Comparison of ENCODE assay signal across 11 mouse cellular contexts in the genomic region with DNA sequence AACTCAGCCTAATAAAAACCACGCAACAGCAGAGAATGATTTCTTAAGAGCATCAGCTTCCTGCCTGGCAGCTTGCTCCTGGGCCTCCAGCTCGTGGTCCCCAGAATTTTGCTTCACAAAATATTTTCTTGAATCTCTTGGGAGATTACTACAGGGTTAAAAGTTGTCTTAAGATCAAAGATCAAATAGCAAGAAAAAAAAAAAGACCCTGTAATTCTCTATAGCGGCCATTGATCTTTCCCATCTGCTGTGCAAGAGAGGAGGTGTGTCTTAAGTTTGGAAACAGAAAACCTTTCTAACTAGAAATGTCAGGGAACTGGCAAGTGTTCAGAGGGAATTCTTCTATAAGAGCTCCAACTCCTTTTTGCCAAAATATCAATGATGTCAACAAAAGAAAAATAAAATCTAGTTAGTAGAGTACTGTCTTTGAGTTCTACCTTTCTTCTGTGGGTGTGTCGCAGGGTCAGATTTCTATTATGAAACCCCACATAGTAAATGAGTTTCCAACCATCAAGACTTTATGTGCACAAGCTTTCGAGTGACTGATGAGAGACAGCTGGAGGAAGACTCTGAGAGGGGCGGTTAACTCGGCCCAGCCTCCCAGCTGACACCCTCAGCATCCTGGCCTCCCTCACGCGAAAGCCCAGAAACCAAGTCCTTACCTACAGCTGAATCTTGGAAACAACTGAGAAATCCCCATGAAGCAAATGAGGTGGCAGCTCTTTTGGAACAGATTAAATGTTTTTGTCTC. TPM values are rescaled to one million over a fixed set of nuclear protein-coding genes. Genes with fewer than 3 reads are reported as not detected.
DNase-seq lines count a peak whose midpoint lies in the region; ATAC-seq and TF ChIP-seq lines count a peak whose summit lies in the region.
"Had no signal": no experiment of that assay in that cellular context is flagged by ENCODE, and none has a peak within 500 bp of the region (broad histone marks: within the 10 kb centered on the region; RNA-seq: fewer than 3 reads in every experiment).

No protein-coding gene starts in this region.

- no peak overlapping the region for H3K4me2 ChIP-seq in hindbrain, embryonic 12.5 days (replicated peaks)
- no peak overlapping the region for H3K4me2 ChIP-seq in hindbrain, embryonic 11.5 days (replicated peaks; ENCODE audit: low read depth, low read length)
- H3K4me2 ChIP-seq in intestine, postnatal 0 days (replicated peaks; ENCODE audit: low read depth): 0 out of 2 replicates have a peak overlapping the region, but pooled peaks have one; percentile 3

- no peaks in the 10 kb centered on the region for H3K9me3 ChIP-seq in hindbrain, embryonic 12.5 days (replicated peaks)
- H3K9me3 ChIP-seq in hindbrain, embryonic 11.5 days (ENCODE audit: control insufficient read depth, low read length): no peaks in the 10 kb centered on the region
- no peaks in the 10 kb centered on the region for H3K9me3 ChIP-seq in embryonic facial prominence, embryonic 10.5 days
- no peaks in the 10 kb centered on the region for H3K9me3 ChIP-seq in intestine, postnatal 0 days (ENCODE audit: control insufficient read depth)

- H3K36me3 ChIP-seq in hindbrain, embryonic 12.5 days: no peaks in the 10 kb centered on the region
- H3K36me3 ChIP-seq in hindbrain, embryonic 11.5 days (ENCODE audit: control insufficient read depth, insufficient read depth, low read length): no peaks in the 10 kb centered on the region
- no peaks in the 10 kb centered on the region for H3K36me3 ChIP-seq in embryonic facial prominence, embryonic 10.5 days (replicated peaks)
- H3K36me3 ChIP-seq in intestine, postnatal 0 days (ENCODE audit: control insufficient read depth, insufficient read depth): no peaks in the 10 kb centered on the region

- peaks cover 9% of the 10 kb centered on the region for H3K4me1 ChIP-seq in hindbrain, embryonic 12.5 days
- no peaks in the 10 kb centered on the region for H3K4me1 ChIP-seq in hindbrain, embryonic 11.5 days (replicated peaks; ENCODE audit: control insufficient read depth, insufficient read depth, low read length)
- peaks cover 63% of the 10 kb centered on the region for H3K4me1 ChIP-seq in embryonic facial prominence, embryonic 10.5 days
- no peaks in the 10 kb centered on the region for H3K4me1 ChIP-seq in intestine, postnatal 0 days (replicated peaks; ENCODE audit: control insufficient read depth, insufficient read depth, low read length)

- H3K27ac ChIP-seq in hindbrain, embryonic 12.5 days: peak overlapping the region; percentile 48
- H3K27ac ChIP-seq in hindbrain, embryonic 11.5 days (ENCODE audit: low read depth, low read length): no peak overlapping the region
- H3K27ac ChIP-seq in embryonic facial prominence, embryonic 10.5 days (replicated peaks): peak overlapping the region; percentile 76
- H3K27ac ChIP-seq in intestine, postnatal 0 days (ENCODE audit: low read depth, low read length): no peak overlapping the region; the same call in 1 of the 2 replicates
- H3K27ac ChIP-seq: liver, embryonic 14.5 days had no signal

- H3K9ac ChIP-seq in hindbrain, embryonic 12.5 days: no peak overlapping the region
- no peak overlapping the region for H3K9ac ChIP-seq in hindbrain, embryonic 11.5 days (ENCODE audit: low read depth, low read length)
- no peak overlapping the region for H3K9ac ChIP-seq in intestine, postnatal 0 days (ENCODE audit: low read depth, low read length)
- H3K9ac ChIP-seq: liver, embryonic 14.5 days had no signal

- no peak overlapping the region for H3K4me3 ChIP-seq in hindbrain, embryonic 12.5 days
- H3K4me3 ChIP-seq in hindbrain, embryonic 11.5 days (ENCODE audit: low read depth, low read length): no peak overlapping the region
- H3K4me3 ChIP-seq in embryonic facial prominence, embryonic 10.5 days: no peak overlapping the region
- H3K4me3 ChIP-seq in intestine, postnatal 0 days (ENCODE audit: low read depth, low read length): no peak overlapping the region

- ATAC-seq in hindbrain, embryonic 12.5 days (ENCODE audit: low FRiP score): no peak
- no peak for ATAC-seq in hindbrain, embryonic 11.5 days (ENCODE audit: low FRiP score)
- no peak for ATAC-seq in intestine, postnatal 0 days
- no peak for ATAC-seq in inflammation-experienced regulatory T-cells, adult 6 months
- ATAC-seq: activated CD4-positive, CD25-positive, alpha-beta regulatory T cell, adult 4 months had no signal

- H3K27me3 ChIP-seq in hindbrain, embryonic 12.5 days: no peaks in the 10 kb centered on the region
- H3K27me3 ChIP-seq in hindbrain, embryonic 11.5 days (ENCODE audit: control insufficient read depth, insufficient read depth, low read length): no peaks in the 10 kb centered on the region
- no peaks in the 10 kb centered on the region for H3K27me3 ChIP-seq in embryonic facial prominence, embryonic 10.5 days (replicated peaks; ENCODE audit: low read depth, poor library complexity, severe bottlenecking)
- H3K27me3 ChIP-seq in intestine, postnatal 0 days (replicated peaks; ENCODE audit: control insufficient read depth, insufficient read depth, low read length): no peaks in the 10 kb centered on the region
- H3K27me3 ChIP-seq: CH12.LX had no signal

- DNase-seq in hindbrain, embryonic 11.5 days (ENCODE audit: low spot score): no peak
- DNase-seq in embryonic facial prominence, embryonic 10.5 days (ENCODE audit: low spot score): peak; percentile 62
- peak; percentile 32 for DNase-seq in lung, postnatal 14 days
- no peak for DNase-seq in right cerebral cortex, postnatal 10 days (ENCODE audit: low spot score in 2 of 2)
- DNase-seq in frontal cortex, postnatal 14 days (ENCODE audit: low spot score in 2 of 2): no peak

- TF ChIP-seq CTCF in intestine, postnatal 0 days (IDR thresholded peaks at IDR 0.05; ENCODE audit: low read depth): no peak

- WGBS in hindbrain, embryonic 12.5 days: 50% methylated on average over 9 of the region's 9 CpGs
- WGBS in hindbrain, embryonic 11.5 days: 47% methylated on average over 9 of the region's 9 CpGs
- WGBS in embryonic facial prominence, embryonic 10.5 days: 34% methylated on average over 9 of the region's 9 CpGs
- WGBS in intestine, postnatal 0 days: 53% methylated on average over 9 of the region's 9 CpGs

RNA-seq across cellular contexts. Expression of gene Smyd3, which starts 59.4 kb away (rescaled TPM):
- 19.4 and 20.8 TPM in 2 replicates for polyA plus RNA-seq in hindbrain, embryonic 12.5 days (2016; fragmentation: Nextera tagmentation; extraction: Ambion mirVana)
- 14.8 and 16.9 TPM in 2 replicates for polyA plus RNA-seq in hindbrain, embryonic 11.5 days (2014; fragmentation: Nextera tagmentation; extraction: Ambion mirVana)
- 20.7 and 21.5 TPM in 2 replicates for polyA plus RNA-seq in embryonic facial prominence, embryonic 10.5 days (2016; fragmentation: Nextera tagmentation; extraction: Ambion mirVana)
- polyA plus RNA-seq in intestine, postnatal 0 days (2015; fragmentation: Nextera tagmentation; extraction: Ambion mirVana): 11.3 and 12.2 TPM in 2 replicates
- polyA plus RNA-seq in inflammation-experienced regulatory T-cells, adult 6 months (2017; shearing (Covaris generic)): 10 to 100 TPM; 17.9 to 46.5 (median 40.8) TPM

Comparison
In these comparisons a context has a peak if more than half of its experiments do, and no peak if none do; other contexts are left out.
1. H3K27ac ChIP-seq: peak in hindbrain, embryonic 12.5 days (single experiment) and embryonic facial prominence, embryonic 10.5 days (single experiment); none in hindbrain, embryonic 11.5 days (single experiment) and intestine, postnatal 0 days (single experiment).
2. DNase-seq: peak in embryonic facial prominence, embryonic 10.5 days (single experiment) and lung, postnatal 14 days (single experiment); none in hindbrain, embryonic 11.5 days (single experiment), right cerebral cortex, postnatal 10 days (0 of 2) and frontal cortex, postnatal 14 days (0 of 2).